Mouse (Mus musculus): ENCODE results near the gene Aoc1. TPM values are rescaled to one million over a fixed set of nuclear protein-coding genes. Genes with fewer than 3 reads are reported as not detected.
"Not testable (repeated sequence)": the region's sequence is repeated elsewhere in the genome, so short reads cannot be mapped to it uniquely, and the experiment has no call there.

Aoc1 gene
- polyA plus RNA-seq, 1 experiment from 2014 or later = not detected

- no peaks in the 10 kb centered on the region for H3K4me1 ChIP-seq (ENCODE audit: control insufficient read depth, insufficient read depth, low read depth, low read length)
- no peak overlapping the region for H3K4me3 ChIP-seq (ENCODE audit: low read length)
- H3K9me3 ChIP-seq (ENCODE audit: control insufficient read depth, low read length) = peaks cover 2% of the 10 kb centered on the region; the same call in 1 of the 2 replicates
- H3K9ac ChIP-seq (ENCODE audit: low read depth, low read length) = no peak overlapping the region
- H3K27me3 ChIP-seq (replicated peaks; ENCODE audit: control insufficient read depth, insufficient read depth, low read length) = no peaks in the 10 kb centered on the region
- no peak overlapping the region for H3K4me2 ChIP-seq (ENCODE audit: low read length)
- ATAC-seq = no peak
- no peak overlapping the region for H3K27ac ChIP-seq (ENCODE audit: low read depth, low read length)
- WGBS = 85% methylated on average over 5 of the region's 5 CpGs
- H3K36me3 ChIP-seq (ENCODE audit: control insufficient read depth, insufficient read depth, low read length) = no peaks in the 10 kb centered on the region
Observed at GRCm38 (mm10) chr6:48896956-48897355, 24.3 kb downstream of the Aoc1 start.

GRCm38 (mm10) chr6:48901316-48901715, 28.6 kb downstream of the Aoc1 start:
- not testable (repeated sequence) for H3K27ac ChIP-seq (ENCODE audit: low read depth, low read length); H3K27me3 ChIP-seq (replicated peaks; ENCODE audit: control insufficient read depth, insufficient read depth, low read length); H3K4me1 ChIP-seq (ENCODE audit: control insufficient read depth, insufficient read depth, low read depth, low read length); H3K9me3 ChIP-seq (ENCODE audit: control insufficient read depth, low read length); ATAC-seq; H3K4me2 ChIP-seq (ENCODE audit: low read length); H3K9ac ChIP-seq (ENCODE audit: low read depth, low read length); H3K36me3 ChIP-seq (ENCODE audit: control insufficient read depth, insufficient read depth, low read length); H3K4me3 ChIP-seq (ENCODE audit: low read length)
- WGBS = 94% methylated on average over 11 of the region's 11 CpGs

GRCm38 (mm10) chr6:48902511-48903406, 30.1 kb downstream of the Aoc1 start:
- Histone ChIP-seq H3K9me3 (ENCODE audit: control insufficient read depth, low read length) (no peaks in the 10 kb centered on the region), H3K9ac (ENCODE audit: low read depth, low read length) (no peak overlapping the region), H3K27ac (ENCODE audit: low read depth, low read length) (no peak overlapping the region), H3K27me3 (replicated peaks; ENCODE audit: control insufficient read depth, insufficient read depth, low read length) (no peaks in the 10 kb centered on the region), H3K4me3 (ENCODE audit: low read length) (no peak overlapping the region), H3K4me1 (ENCODE audit: control insufficient read depth, insufficient read depth, low read depth, low read length) (no peaks in the 10 kb centered on the region), H3K36me3 (ENCODE audit: control insufficient read depth, insufficient read depth, low read length) (no peaks in the 10 kb centered on the region), H3K4me2 (ENCODE audit: low read length) (no peak overlapping the region)
- no peak for ATAC-seq
- 93% methylated on average over 17 of the region's 17 CpGs for WGBS

DNA sequence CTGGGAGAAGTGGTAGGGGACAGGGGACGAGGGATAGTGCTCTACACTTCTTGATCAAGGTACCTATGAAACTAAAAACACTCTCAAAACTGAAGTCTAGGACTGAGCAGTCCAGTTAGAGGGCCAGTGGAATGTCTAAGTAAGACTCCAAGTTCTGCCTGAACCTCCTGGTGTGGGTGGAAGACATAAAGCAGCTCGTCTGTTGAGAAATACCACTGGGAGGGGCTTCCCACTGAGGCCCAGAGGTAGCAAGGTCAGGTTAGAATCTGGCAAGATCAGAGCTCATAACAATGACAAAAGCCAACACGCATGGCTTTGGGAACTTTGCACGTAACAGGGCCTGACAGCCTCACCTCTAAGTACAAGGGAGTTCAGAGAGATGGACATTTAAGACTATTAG, 30.7 kb downstream of the Aoc1 start:
- ATAC-seq = no peak
- no peaks in the 10 kb centered on the region for H3K36me3 ChIP-seq (ENCODE audit: control insufficient read depth, insufficient read depth, low read length)
- no peaks in the 10 kb centered on the region for H3K4me1 ChIP-seq (ENCODE audit: control insufficient read depth, insufficient read depth, low read depth, low read length)
- no peaks in the 10 kb centered on the region for H3K9me3 ChIP-seq (ENCODE audit: control insufficient read depth, low read length)
- no peak overlapping the region for H3K4me3 ChIP-seq (ENCODE audit: low read length)
- H3K27me3 ChIP-seq (replicated peaks; ENCODE audit: control insufficient read depth, insufficient read depth, low read length) = no peaks in the 10 kb centered on the region
- 77% methylated on average over 4 of the region's 4 CpGs for WGBS
- no peak overlapping the region for H3K4me2 ChIP-seq (ENCODE audit: low read length)
- H3K9ac ChIP-seq (ENCODE audit: low read depth, low read length) = no peak overlapping the region
- H3K27ac ChIP-seq (ENCODE audit: low read depth, low read length) = no peak overlapping the region

DNA sequence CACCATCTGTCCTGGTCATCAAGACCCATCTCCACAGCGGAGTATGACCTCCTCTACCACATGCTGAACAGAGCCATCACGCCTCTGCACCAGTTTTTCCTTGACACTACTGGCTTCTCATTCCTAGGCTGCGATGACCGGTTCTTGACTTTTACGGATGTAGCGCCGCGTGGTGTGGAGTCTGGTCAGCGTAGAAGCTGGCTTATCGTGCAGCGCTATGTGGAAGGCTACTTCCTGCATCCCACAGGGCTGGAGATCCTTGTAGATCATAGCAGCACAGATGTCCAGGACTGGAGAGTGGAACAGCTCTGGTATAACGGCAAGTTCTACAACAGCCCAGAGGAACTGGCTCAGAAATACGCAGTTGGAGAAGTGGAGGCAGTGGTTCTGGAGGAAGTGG, 32.9 kb downstream of the Aoc1 start:
- no peak overlapping the region for H3K4me3 ChIP-seq (ENCODE audit: low read length)
- no peaks in the 10 kb centered on the region for H3K36me3 ChIP-seq (ENCODE audit: control insufficient read depth, insufficient read depth, low read length)
- H3K4me2 ChIP-seq (ENCODE audit: low read length) = no peak overlapping the region
- H3K9me3 ChIP-seq (ENCODE audit: control insufficient read depth, low read length) = no peaks in the 10 kb centered on the region
- H3K9ac ChIP-seq (ENCODE audit: low read depth, low read length) = no peak overlapping the region
- WGBS = 97% methylated on average over 13 of the region's 13 CpGs
- no peak for ATAC-seq
- H3K27ac ChIP-seq (ENCODE audit: low read depth, low read length) = no peak overlapping the region
- H3K4me1 ChIP-seq (ENCODE audit: control insufficient read depth, insufficient read depth, low read depth, low read length) = no peaks in the 10 kb centered on the region
- H3K27me3 ChIP-seq (replicated peaks; ENCODE audit: control insufficient read depth, insufficient read depth, low read length) = no peaks in the 10 kb centered on the region

- no peaks in the 10 kb centered on the region for H3K9me3 ChIP-seq (ENCODE audit: control insufficient read depth, low read length)
- 96% methylated on average over 14 of the region's 14 CpGs for WGBS
- no peaks in the 10 kb centered on the region for H3K27me3 ChIP-seq (replicated peaks; ENCODE audit: control insufficient read depth, insufficient read depth, low read length)
- H3K4me3 ChIP-seq (ENCODE audit: low read length) = no peak overlapping the region
- no peak for ATAC-seq
- no peak overlapping the region for H3K9ac ChIP-seq (ENCODE audit: low read depth, low read length)
- no peak overlapping the region for H3K27ac ChIP-seq (ENCODE audit: low read depth, low read length)
- H3K4me2 ChIP-seq (ENCODE audit: low read length) = no peak overlapping the region
- no peaks in the 10 kb centered on the region for H3K36me3 ChIP-seq (ENCODE audit: control insufficient read depth, insufficient read depth, low read length)
- H3K4me1 ChIP-seq (ENCODE audit: control insufficient read depth, insufficient read depth, low read depth, low read length) = no peaks in the 10 kb centered on the region
Observed at GRCm38 (mm10) chr6:48906371-48906770, 33.7 kb downstream of the Aoc1 start.

DNA sequence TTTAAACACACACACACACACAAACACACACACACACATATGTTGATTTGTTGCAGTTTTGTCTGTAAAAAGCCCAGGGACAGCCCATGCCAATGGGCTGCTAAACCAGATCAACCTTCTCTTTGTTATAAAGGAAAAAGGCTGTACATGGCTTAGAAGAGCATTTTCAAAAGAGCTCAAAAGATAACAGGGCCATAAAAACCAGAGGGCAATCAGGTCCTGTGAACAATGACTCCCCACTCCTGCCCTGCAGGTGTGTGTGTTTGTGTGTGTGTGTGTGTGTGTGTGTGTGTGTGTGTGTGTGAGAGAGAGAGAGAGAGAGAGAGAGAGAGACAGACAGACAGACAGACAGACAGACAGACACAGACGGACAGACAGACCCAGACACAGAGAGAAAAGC, 36.5 kb downstream of the Aoc1 start:
- no peak overlapping the region for H3K27ac ChIP-seq (ENCODE audit: low read depth, low read length)
- H3K27me3 ChIP-seq (replicated peaks; ENCODE audit: control insufficient read depth, insufficient read depth, low read length) = no peaks in the 10 kb centered on the region
- ATAC-seq = no peak
- H3K9ac ChIP-seq (ENCODE audit: low read depth, low read length) = no peak overlapping the region
- H3K36me3 ChIP-seq (ENCODE audit: control insufficient read depth, insufficient read depth, low read length) = no peaks in the 10 kb centered on the region
- H3K4me2 ChIP-seq (ENCODE audit: low read length) = no peak overlapping the region
- no peaks in the 10 kb centered on the region for H3K4me1 ChIP-seq (ENCODE audit: control insufficient read depth, insufficient read depth, low read depth, low read length)
- no peaks in the 10 kb centered on the region for H3K9me3 ChIP-seq (ENCODE audit: control insufficient read depth, low read length)
- 78% methylated on average over 1 of the region's 1 CpGs for WGBS
- H3K4me3 ChIP-seq (ENCODE audit: low read length) = no peak overlapping the region

GRCm38 (mm10) chr6:48912033-48912432, 39.3 kb downstream of the Aoc1 start:
- H3K9me3 ChIP-seq (ENCODE audit: control insufficient read depth, low read length) = no peaks in the 10 kb centered on the region
- no peak overlapping the region for H3K4me3 ChIP-seq (ENCODE audit: low read length)
- no peaks in the 10 kb centered on the region for H3K27me3 ChIP-seq (replicated peaks; ENCODE audit: control insufficient read depth, insufficient read depth, low read length)
- H3K9ac ChIP-seq (ENCODE audit: low read depth, low read length) = no peak overlapping the region
- ATAC-seq = no peak
- no peaks in the 10 kb centered on the region for H3K4me1 ChIP-seq (ENCODE audit: control insufficient read depth, insufficient read depth, low read depth, low read length)
- no peaks in the 10 kb centered on the region for H3K36me3 ChIP-seq (ENCODE audit: control insufficient read depth, insufficient read depth, low read length)
- H3K4me2 ChIP-seq (ENCODE audit: low read length) = no peak overlapping the region
- WGBS = 34% methylated on average over 3 of the region's 3 CpGs
- H3K27ac ChIP-seq (ENCODE audit: low read depth, low read length) = no peak overlapping the region

- Histone ChIP-seq H3K4me2 (ENCODE audit: low read length) (no peak overlapping the region), H3K27me3 (replicated peaks; ENCODE audit: control insufficient read depth, insufficient read depth, low read length) (no peaks in the 10 kb centered on the region), H3K27ac (ENCODE audit: low read depth, low read length) (no peak overlapping the region), H3K36me3 (ENCODE audit: control insufficient read depth, insufficient read depth, low read length) (no peaks in the 10 kb centered on the region), H3K4me3 (ENCODE audit: low read length) (no peak overlapping the region), H3K9me3 (ENCODE audit: control insufficient read depth, low read length) (no peaks in the 10 kb centered on the region), H3K9ac (ENCODE audit: low read depth, low read length) (no peak overlapping the region), H3K4me1 (ENCODE audit: control insufficient read depth, insufficient read depth, low read depth, low read length) (no peaks in the 10 kb centered on the region)
- no peak for ATAC-seq
- 96% methylated on average over 2 of the region's 2 CpGs for WGBS
Observed at GRCm38 (mm10) chr6:48913587-48913986, 40.9 kb downstream of the Aoc1 start.
